Mouse (Mus musculus) small intestine, adult 2 months (tissue): Measurements from ENCODE around the gene Klhl10. TPM values are rescaled to one million over a fixed set of nuclear protein-coding genes. Genes with fewer than 3 reads are reported as not detected.

Experiments used
- H3K27ac ChIP-seq: fragments of 200-500 bp; 2 replicates; pipeline ENCODE4 v1.5.1; 2012; ENCODE audit warnings: low read depth, low read length, control low read depth, inconsistent platforms; ENCODE audit not compliant: insufficient read depth
- H3K27me3 ChIP-seq: fragments of 200-500 bp; 2 replicates; pipeline ENCODE4 v1.6.1; 2012; ENCODE audit warnings: mild to moderate bottlenecking, moderate library complexity, low read length, inconsistent platforms; ENCODE audit not compliant: control insufficient read depth, insufficient read depth
- H3K36me3 ChIP-seq: fragments of 200-500 bp; 2 replicates; pipeline ENCODE4 v1.6.1; 2012; ENCODE audit warnings: mild to moderate bottlenecking, low read length, control low read depth, inconsistent platforms; ENCODE audit not compliant: control insufficient read depth, insufficient read depth
- H3K4me1 ChIP-seq: fragments of 200-500 bp; 2 replicates; pipeline ENCODE4 v1.6.1; 2012; ENCODE audit warnings: low read length, inconsistent platforms, mixed read lengths; ENCODE audit not compliant: control insufficient read depth, insufficient read depth, insufficient read length
- H3K4me3 ChIP-seq: fragments of 200-500 bp; 2 replicates; pipeline ENCODE4 v1.5.1; 2012; ENCODE audit warnings: low read depth, mild to moderate bottlenecking, control low read depth, inconsistent platforms, low read length, moderate library complexity
- CTCF ChIP-seq: fragments of 200-500 bp; IDR thresholded peaks from 2 replicates; pipeline ENCODE4 v1.5.1; 2012; ENCODE audit warnings: low read depth, mild to moderate bottlenecking, control low read depth, inconsistent platforms, low read length, moderate library complexity, mixed read lengths; ENCODE audit not compliant: insufficient replicate concordance, insufficient read length; ENCODE audit errors: extremely low read depth
- POLR2A ChIP-seq: fragments of 200-500 bp; IDR thresholded peaks from 2 replicates; pipeline ENCODE4 v1.6.1; 2012; ENCODE audit warnings: low read depth, mild to moderate bottlenecking, control low read depth, inconsistent platforms, low read length, moderate library complexity
- WGBS: fragments of 180-500 bp; shearing (Covaris S2); methylation state at CpG from one replicate; pipeline ENCODE4 v1.1.7; 2018; 5-methylcytosine and 5-hydroxymethylcytosine counted together
- polyA plus RNA-seq: library from polyadenylated mRNA; depleted of rRNA; stranded (reverse); fragments of >200 nt; gene quantifications from 2 replicates; pipeline ENCODE4 v1.2.3, GENCODE M21; 2012; rRNA removed

The Klhl10 gene
- polyA plus RNA-seq, 1 experiment = not detected

- no peak for TF ChIP-seq CTCF
- no peak for TF ChIP-seq POLR2A
- Histone ChIP-seq H3K27ac (no peak overlapping the region), H3K4me3 (no peak overlapping the region), H3K27me3 (no peaks in the 10 kb centered on the region), H3K4me1 (no peaks in the 10 kb centered on the region), H3K36me3 (peaks cover 57% of the 10 kb centered on the region)
- 93% methylated on average over 8 of the region's 8 CpGs for WGBS
Observed at GRCm38 (mm10) chr11:100505997-100506396, 64.3 kb downstream of the Klhl10 start.

Other genes with a start within 250 kb of the Klhl10 start
- not detected in 2 replicates for gene Krt9, start 248.7 kb upstream of the Klhl10 start, polyA plus RNA-seq
- 0.27 TPM in 1 of 2 replicates, not detected in the other for gene Krt14, start 234.4 kb upstream of the Klhl10 start, polyA plus RNA-seq
- gene Krt16, start 193.0 kb upstream of the Klhl10 start, polyA plus RNA-seq = 0.08 TPM in 1 of 2 replicates, not detected in the other
- gene Krt17, start 180.9 kb upstream of the Klhl10 start, polyA plus RNA-seq = 0.11 and 0.72 TPM in 2 replicates
- 0.09 TPM in 1 of 2 replicates, not detected in the other for gene Krt42, start 172.0 kb upstream of the Klhl10 start, polyA plus RNA-seq
- 49.3 and 102 TPM in 2 replicates for gene Eif1, start 122.0 kb upstream of the Klhl10 start, polyA plus RNA-seq
- gene Gast, start 107.5 kb upstream of the Klhl10 start, polyA plus RNA-seq = 0.38 and 336 TPM in 2 replicates
- 2.7 and 4.6 TPM in 2 replicates for gene Hap1, start 85.8 kb upstream of the Klhl10 start, polyA plus RNA-seq
- gene Jup, start 44.2 kb upstream of the Klhl10 start, polyA plus RNA-seq = 253 and 689 TPM in 2 replicates
- 11.4 and 12.8 TPM in 2 replicates for gene P3h4, start 27.1 kb upstream of the Klhl10 start, polyA plus RNA-seq
- gene Fkbp10, start 26.2 kb upstream of the Klhl10 start, polyA plus RNA-seq = 7.2 and 10.0 TPM in 2 replicates
- 7.9 and 8.4 TPM in 2 replicates for gene Nt5c3b, start 109 bp upstream of the Klhl10 start, polyA plus RNA-seq
- 1.7 TPM in 2 replicates for gene Klhl11, start 30.8 kb downstream of the Klhl10 start, polyA plus RNA-seq
- gene Acly, start 86.1 kb downstream of the Klhl10 start, polyA plus RNA-seq = 14.0 and 21.7 TPM in 2 replicates
- gene Ttc25, start 103.7 kb downstream of the Klhl10 start, polyA plus RNA-seq = 0.01 and 0.09 TPM in 2 replicates
- 12.1 and 19.4 TPM in 2 replicates for gene Cnp, start 133.0 kb downstream of the Klhl10 start, polyA plus RNA-seq
- gene Nkiras2, start 177.3 kb downstream of the Klhl10 start, polyA plus RNA-seq = 85.2 and 134 TPM in 2 replicates
- 10.6 and 24.8 TPM in 2 replicates for gene Dnajc7, start 178.3 kb downstream of the Klhl10 start, polyA plus RNA-seq